Mouse (Mus musculus) cerebellum, adult 18-20 months (tissue): ENCODE measurements around the gene Gal3st2b.
"Not testable (repeated sequence)": the region's sequence is repeated elsewhere in the genome, so short reads cannot be mapped to it uniquely, and the experiment has no call there.

ENCODE experiments used
- DNase-seq, 2 experiments: peaks; one replicate each; pipeline ENCODE4 v3.0.0; 2021

Gal3st2b gene

DNA sequence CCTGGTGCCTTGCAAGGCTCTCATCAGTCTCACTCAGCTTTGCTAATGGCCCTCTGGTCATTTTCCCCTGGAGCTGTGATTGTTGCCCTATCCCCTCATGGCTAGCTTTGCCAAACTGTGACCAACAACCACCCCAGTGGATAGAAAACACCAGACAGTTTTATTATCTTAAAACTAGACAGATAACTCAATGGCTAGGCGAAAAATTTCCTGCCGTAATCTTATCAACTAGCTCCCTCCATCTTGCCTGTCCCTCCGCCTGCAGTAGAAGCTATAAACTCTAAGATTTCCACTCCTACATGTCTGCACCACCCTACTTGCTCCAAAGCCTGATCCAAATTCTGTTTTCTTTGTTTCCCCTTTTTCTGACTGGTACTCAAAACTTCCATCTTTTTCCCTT is 68.1 kb downstream of the Gal3st2b start:
- DNase-seq: no peak

DNA sequence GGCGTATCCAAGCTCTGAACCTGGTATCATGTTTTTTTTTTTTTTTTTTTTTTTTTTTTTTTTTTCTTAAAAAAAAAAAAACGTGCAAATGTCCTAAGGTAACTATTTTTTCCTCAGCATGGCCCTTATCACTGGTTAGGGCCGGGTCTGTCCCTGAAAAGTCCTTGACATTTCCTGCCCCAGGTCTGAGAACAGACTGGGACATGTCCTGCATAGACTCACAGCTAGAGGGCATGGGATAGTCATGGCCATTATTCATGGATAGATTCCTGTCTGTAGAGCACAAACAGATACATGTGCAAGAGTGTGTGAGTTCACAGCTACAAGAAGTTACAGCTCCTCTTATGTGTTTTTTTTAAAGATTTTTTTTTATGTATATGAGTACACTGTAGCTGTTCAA is 70.7 kb downstream of the Gal3st2b start:
- no peak for DNase-seq

DNA sequence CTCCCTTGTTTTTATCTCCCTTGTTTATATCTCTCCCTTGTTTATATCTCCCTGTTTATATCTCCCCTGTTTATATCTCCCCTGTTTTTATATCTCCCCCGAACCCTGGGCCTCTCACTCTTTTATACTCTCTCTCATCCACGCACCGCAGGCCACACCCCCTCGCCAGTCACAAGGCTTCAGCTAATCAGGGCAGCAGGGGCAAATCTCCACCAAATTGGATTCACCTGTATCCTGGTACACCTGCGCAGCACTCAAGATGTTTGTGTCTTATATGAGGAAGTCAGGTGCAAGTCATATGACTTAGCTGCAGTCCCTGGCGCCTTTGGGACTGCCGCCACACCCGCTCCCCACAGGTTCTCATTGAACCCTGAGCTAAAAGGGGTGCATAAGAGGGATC is 72.1 kb downstream of the Gal3st2b start, which contains the start of gene Gal3st2c:
Gene Gal3st2c (plus strand): TSS at position 301 of the 400 bp plus-strand sequence.
- not testable (repeated sequence) for DNase-seq

GRCm38 (mm10) chr1:93991068-93991467 is 73.0 kb downstream of the Gal3st2b start:
- DNase-seq: not testable (repeated sequence)

DNA sequence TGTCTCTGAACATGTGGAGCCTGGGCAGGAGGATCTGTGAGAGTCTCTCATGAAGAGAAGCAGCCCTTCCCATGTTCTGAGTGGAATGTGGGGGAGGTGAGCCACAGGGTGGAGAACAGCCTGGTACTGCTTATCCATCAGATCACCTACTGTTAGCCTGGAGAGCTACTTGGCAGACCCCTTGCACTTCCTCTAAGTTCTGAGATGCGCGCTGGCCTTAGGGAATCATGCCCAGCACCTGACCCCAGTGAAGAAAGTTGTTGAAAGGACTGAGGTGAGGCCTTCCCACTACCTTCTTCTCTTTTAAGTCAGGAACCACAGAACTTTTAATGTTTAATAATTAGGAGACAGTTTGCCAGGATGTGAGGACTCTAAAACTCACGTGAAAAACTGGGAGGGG is 73.4 kb downstream of the Gal3st2b start:
- not testable (repeated sequence) for DNase-seq
